Mouse (Mus musculus): Measurements from ENCODE around the gene G530012D18Rik. TPM values are rescaled to one million over a fixed set of nuclear protein-coding genes. Genes with fewer than 3 reads are reported as not detected.
"Not testable (repeated sequence)": the region's sequence is repeated elsewhere in the genome, so short reads cannot be mapped to it uniquely, and the experiment has no call there.

Gene G530012D18Rik
- polyA plus RNA-seq, 1 experiment from 2014 or later: not detected

GRCm38 (mm10) chr1:85608361-85608760 lies 32.9 kb downstream of the G530012D18Rik start:
- not testable (repeated sequence) for ATAC-seq (ENCODE audit: low read depth)

GRCm38 (mm10) chr1:85610581-85610980 lies 35.1 kb downstream of the G530012D18Rik start:
- no CpG with 5 or more reads among the region's 4 CpGs for WGBS
- not testable (repeated sequence) for H3K4me2 ChIP-seq (ENCODE audit: low read depth, low read length); ATAC-seq (ENCODE audit: low read depth)

More at GRCm38 (mm10) chr1:85608361-85608760, 32.9 kb downstream of the G530012D18Rik start:
- H3K4me3 ChIP-seq (ENCODE audit: low read length); H3K36me3 ChIP-seq (ENCODE audit: control insufficient read depth, insufficient read depth, low read length); H3K4me1 ChIP-seq (replicated peaks; ENCODE audit: control insufficient read depth, insufficient read depth, low read length); H3K4me2 ChIP-seq (ENCODE audit: low read depth, low read length); H3K27me3 ChIP-seq (ENCODE audit: control insufficient read depth, insufficient read depth, low read depth, low read length); H3K9me3 ChIP-seq (ENCODE audit: control insufficient read depth, low read length); H3K27ac ChIP-seq (ENCODE audit: low read length); H3K9ac ChIP-seq (ENCODE audit: low read length): not testable (repeated sequence)
- 78% methylated on average over 3 of the region's 4 CpGs for WGBS

GRCm38 (mm10) chr1:85615096-85615495 lies 39.6 kb downstream of the G530012D18Rik start:
- not testable (repeated sequence) for H3K4me3 ChIP-seq (ENCODE audit: low read length); ATAC-seq (ENCODE audit: low read depth); H3K9ac ChIP-seq (ENCODE audit: low read length); H3K36me3 ChIP-seq (ENCODE audit: control insufficient read depth, insufficient read depth, low read length); H3K9me3 ChIP-seq (ENCODE audit: control insufficient read depth, low read length); H3K27ac ChIP-seq (ENCODE audit: low read length); H3K4me1 ChIP-seq (replicated peaks; ENCODE audit: control insufficient read depth, insufficient read depth, low read length); H3K27me3 ChIP-seq (ENCODE audit: control insufficient read depth, insufficient read depth, low read depth, low read length); H3K4me2 ChIP-seq (ENCODE audit: low read depth, low read length)
- WGBS: 91% methylated on average over 3 of the region's 3 CpGs

More at GRCm38 (mm10) chr1:85610581-85610980, 35.1 kb downstream of the G530012D18Rik start:
- not testable (repeated sequence) for H3K4me3 ChIP-seq (ENCODE audit: low read length); H3K9ac ChIP-seq (ENCODE audit: low read length); H3K9me3 ChIP-seq (ENCODE audit: control insufficient read depth, low read length); H3K4me1 ChIP-seq (replicated peaks; ENCODE audit: control insufficient read depth, insufficient read depth, low read length); H3K27ac ChIP-seq (ENCODE audit: low read length); H3K27me3 ChIP-seq (ENCODE audit: control insufficient read depth, insufficient read depth, low read depth, low read length); H3K36me3 ChIP-seq (ENCODE audit: control insufficient read depth, insufficient read depth, low read length)

- not testable (repeated sequence) for H3K9ac ChIP-seq (ENCODE audit: low read length); H3K27me3 ChIP-seq (ENCODE audit: control insufficient read depth, insufficient read depth, low read depth, low read length); H3K4me3 ChIP-seq (ENCODE audit: low read length); H3K27ac ChIP-seq (ENCODE audit: low read length); H3K9me3 ChIP-seq (ENCODE audit: control insufficient read depth, low read length); H3K4me1 ChIP-seq (replicated peaks; ENCODE audit: control insufficient read depth, insufficient read depth, low read length); ATAC-seq (ENCODE audit: low read depth); H3K36me3 ChIP-seq (ENCODE audit: control insufficient read depth, insufficient read depth, low read length); H3K4me2 ChIP-seq (ENCODE audit: low read depth, low read length)
- 41% methylated on average over 3 of the region's 3 CpGs for WGBS
These were observed 40.3 kb downstream of the G530012D18Rik start for GRCm38 (mm10) chr1:85615819-85616218.

GRCm38 (mm10) chr1:85617161-85617560 lies 41.7 kb downstream of the G530012D18Rik start:
- WGBS: 59% methylated on average over 4 of the region's 5 CpGs
- not testable (repeated sequence) for H3K9me3 ChIP-seq (ENCODE audit: control insufficient read depth, low read length); ATAC-seq (ENCODE audit: low read depth); H3K4me2 ChIP-seq (ENCODE audit: low read depth, low read length); H3K36me3 ChIP-seq (ENCODE audit: control insufficient read depth, insufficient read depth, low read length); H3K9ac ChIP-seq (ENCODE audit: low read length); H3K27me3 ChIP-seq (ENCODE audit: control insufficient read depth, insufficient read depth, low read depth, low read length); H3K27ac ChIP-seq (ENCODE audit: low read length); H3K4me3 ChIP-seq (ENCODE audit: low read length); H3K4me1 ChIP-seq (replicated peaks; ENCODE audit: control insufficient read depth, insufficient read depth, low read length)

GRCm38 (mm10) chr1:85618689-85619088 lies 43.2 kb downstream of the G530012D18Rik start:
- H3K4me2 ChIP-seq (ENCODE audit: low read depth, low read length); H3K36me3 ChIP-seq (ENCODE audit: control insufficient read depth, insufficient read depth, low read length); H3K9me3 ChIP-seq (ENCODE audit: control insufficient read depth, low read length); H3K27me3 ChIP-seq (ENCODE audit: control insufficient read depth, insufficient read depth, low read depth, low read length); H3K9ac ChIP-seq (ENCODE audit: low read length); H3K4me1 ChIP-seq (replicated peaks; ENCODE audit: control insufficient read depth, insufficient read depth, low read length); H3K4me3 ChIP-seq (ENCODE audit: low read length); H3K27ac ChIP-seq (ENCODE audit: low read length); ATAC-seq (ENCODE audit: low read depth): not testable (repeated sequence)
- 29% methylated on average over 1 of the region's 1 CpGs for WGBS

Other genes starting within 250 kb of the G530012D18Rik start
- gene Sp110, start 23.1 kb downstream of the G530012D18Rik start, polyA plus RNA-seq (2015; fragmentation: Nextera tagmentation; extraction: Ambion mirVana): 2.8 and 3.8 TPM in 2 replicates
- gene Sp140, start 24.7 kb downstream of the G530012D18Rik start, polyA plus RNA-seq (2015; fragmentation: Nextera tagmentation; extraction: Ambion mirVana): 1.9 and 3.4 TPM in 2 replicates
- 2.8 and 3.6 TPM in 2 replicates for gene Sp100, start 74.3 kb downstream of the G530012D18Rik start, polyA plus RNA-seq (2015; fragmentation: Nextera tagmentation; extraction: Ambion mirVana)
- gene A630001G21Rik, start 203.0 kb downstream of the G530012D18Rik start, polyA plus RNA-seq (2015; fragmentation: Nextera tagmentation; extraction: Ambion mirVana): 1.3 and 1.5 TPM in 2 replicates
- gene Cab39, start 217.8 kb downstream of the G530012D18Rik start, polyA plus RNA-seq (2015; fragmentation: Nextera tagmentation; extraction: Ambion mirVana): 26.3 TPM in 2 replicates